Mouse (Mus musculus): ENCODE measurements around the gene Hist1h2bk.
"Not testable (repeated sequence)": the region's sequence is repeated elsewhere in the genome, so short reads cannot be mapped to it uniquely, and the experiment has no call there.

The Hist1h2bk gene

DNA sequence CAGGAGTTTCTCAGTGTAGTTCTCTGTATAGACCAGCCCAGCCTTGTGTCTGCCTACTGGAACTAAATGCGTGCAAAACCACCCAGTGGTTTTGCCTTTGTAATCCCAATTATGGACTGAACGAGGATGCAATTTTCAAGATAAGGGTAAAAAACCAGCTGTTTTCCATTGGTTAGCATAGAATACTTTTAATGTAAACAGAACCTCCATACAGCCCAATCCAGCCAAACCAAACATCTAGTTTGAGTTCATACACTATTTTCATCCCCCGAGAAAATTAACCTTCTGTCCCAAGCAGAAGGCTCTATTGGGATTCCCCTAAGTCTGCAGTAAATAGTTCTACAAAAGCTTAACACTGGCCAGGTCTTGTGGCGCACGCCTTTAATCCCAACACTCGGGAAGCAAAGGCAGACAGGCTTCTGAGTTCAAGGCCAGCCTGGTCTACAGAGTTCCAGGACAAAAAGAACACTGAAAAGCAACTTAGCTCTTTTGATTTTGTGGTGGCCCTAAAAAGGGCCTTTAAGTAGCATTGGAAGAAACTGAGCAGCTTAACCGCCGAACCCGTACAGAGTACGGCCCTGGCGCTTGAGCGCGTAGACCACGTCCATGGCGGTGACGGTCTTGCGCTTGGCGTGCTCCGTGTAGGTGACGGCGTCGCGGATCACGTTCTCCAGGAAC, 4.9 kb downstream of the Hist1h2bk start:
- DNase-seq (ENCODE audit: low spot score) = no peak

DNA sequence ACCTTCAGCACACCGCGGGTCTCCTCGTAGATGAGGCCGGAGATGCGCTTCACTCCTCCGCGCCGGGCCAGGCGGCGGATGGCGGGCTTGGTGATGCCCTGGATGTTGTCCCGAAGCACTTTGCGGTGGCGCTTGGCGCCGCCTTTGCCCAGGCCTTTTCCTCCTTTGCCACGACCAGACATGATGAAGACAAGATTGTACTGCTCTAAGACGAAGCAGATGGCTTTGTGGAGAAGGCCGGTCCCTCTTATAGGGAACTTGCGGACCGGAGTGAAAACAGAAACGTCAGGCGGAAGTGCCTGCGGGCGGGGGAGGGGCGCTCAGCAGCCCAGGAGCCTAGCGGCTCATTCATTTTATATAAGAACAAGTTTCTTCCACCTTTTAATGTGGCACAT, 5.5 kb downstream of the Hist1h2bk start, which contains the start of gene Hist1h4i:
Gene Hist1h4i, minus strand, starts transcription at position 221 of the 395 bp plus-strand sequence.
- DNase-seq (ENCODE audit: low spot score) = peak; percentile 97

DNA sequence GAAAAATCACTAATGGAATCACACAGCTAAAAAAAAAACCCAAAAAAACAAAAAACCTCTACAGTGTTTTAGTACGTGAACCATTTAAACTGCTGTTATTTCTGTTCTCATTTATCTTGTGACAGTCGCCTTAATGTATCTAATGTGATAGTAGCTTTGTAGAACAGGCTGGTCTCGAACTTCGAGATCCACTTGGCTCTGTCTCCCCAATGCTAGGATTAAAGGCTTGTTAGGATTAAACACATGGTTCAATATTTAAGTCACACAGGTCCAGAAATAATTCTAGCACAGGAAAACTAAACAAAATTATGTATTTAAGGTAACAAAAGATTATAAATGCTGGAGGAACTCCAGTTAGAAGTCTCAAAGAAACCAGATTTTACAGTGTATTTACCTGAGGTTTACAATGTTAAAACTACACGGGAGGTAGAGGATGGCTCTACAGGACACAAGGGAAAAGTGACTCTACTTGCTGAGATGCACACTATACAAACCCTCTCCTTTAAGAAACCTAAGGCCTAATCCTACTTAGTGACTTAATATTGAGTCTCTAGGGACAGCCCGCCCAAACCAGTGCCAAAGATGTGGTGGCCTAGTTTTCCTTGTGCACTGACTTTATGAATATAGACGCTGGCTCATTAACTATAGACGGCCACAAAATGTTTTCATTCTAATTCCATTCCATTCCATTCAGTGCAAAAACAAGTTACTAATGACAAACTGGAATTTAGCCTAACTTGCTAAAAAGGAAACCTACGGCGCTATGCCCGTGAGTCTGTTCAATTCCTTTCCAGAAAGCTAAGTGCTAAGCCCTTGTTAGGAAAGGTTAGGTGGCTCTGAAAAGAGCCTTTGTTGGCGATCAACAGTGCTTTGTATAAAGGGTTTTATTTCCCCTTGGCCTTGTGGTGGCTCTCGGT, 6.2 kb downstream of the Hist1h2bk start:
- no peak for DNase-seq (ENCODE audit: low spot score)

DNA sequence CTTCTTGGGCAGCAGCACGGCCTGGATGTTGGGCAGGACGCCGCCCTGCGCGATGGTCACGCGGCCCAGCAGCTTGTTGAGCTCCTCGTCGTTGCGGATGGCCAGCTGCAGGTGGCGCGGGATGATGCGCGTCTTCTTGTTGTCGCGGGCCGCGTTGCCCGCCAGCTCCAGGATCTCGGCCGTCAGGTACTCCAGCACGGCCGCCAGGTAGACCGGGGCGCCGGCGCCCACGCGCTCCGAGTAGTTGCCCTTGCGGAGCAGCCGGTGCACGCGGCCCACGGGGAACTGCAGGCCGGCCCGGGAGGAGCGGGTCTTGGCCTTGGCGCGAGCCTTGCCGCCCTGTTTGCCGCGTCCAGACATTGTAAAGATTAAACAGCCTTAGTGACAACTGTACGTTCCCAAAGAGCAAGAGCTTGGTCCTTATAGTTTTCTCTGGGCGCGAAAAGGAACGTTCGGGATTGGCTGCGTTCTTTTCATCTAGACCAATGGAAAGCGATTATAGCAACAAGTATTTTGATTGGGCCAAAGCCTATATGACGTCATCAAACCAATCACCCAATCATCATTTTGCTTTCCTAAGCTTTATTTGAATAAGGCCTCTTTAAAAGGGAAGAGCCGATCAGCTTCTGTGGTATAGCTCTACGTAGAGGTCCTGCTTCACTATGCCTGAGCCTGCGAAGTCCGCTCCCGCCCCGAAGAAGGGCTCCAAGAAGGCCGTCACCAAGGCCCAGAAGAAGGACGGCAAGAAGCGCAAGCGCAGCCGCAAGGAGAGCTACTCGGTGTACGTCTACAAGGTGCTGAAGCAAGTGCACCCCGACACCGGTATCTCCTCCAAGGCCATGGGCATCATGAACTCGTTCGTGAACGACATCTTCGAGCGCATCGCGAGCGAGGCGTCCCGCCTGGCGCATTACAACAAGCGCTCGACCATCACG, 7.2 kb downstream of the Hist1h2bk start, which contains the start of the genes Hist1h2ag and Hist1h2bj:
Gene Hist1h2ag, minus strand, starts transcription at position 377 of the 935 bp plus-strand sequence.
Gene Hist1h2bj, plus strand, starts transcription at position 647 of the 935 bp plus-strand sequence.
- peak; percentile 84 for DNase-seq (ENCODE audit: low spot score)

DNA sequence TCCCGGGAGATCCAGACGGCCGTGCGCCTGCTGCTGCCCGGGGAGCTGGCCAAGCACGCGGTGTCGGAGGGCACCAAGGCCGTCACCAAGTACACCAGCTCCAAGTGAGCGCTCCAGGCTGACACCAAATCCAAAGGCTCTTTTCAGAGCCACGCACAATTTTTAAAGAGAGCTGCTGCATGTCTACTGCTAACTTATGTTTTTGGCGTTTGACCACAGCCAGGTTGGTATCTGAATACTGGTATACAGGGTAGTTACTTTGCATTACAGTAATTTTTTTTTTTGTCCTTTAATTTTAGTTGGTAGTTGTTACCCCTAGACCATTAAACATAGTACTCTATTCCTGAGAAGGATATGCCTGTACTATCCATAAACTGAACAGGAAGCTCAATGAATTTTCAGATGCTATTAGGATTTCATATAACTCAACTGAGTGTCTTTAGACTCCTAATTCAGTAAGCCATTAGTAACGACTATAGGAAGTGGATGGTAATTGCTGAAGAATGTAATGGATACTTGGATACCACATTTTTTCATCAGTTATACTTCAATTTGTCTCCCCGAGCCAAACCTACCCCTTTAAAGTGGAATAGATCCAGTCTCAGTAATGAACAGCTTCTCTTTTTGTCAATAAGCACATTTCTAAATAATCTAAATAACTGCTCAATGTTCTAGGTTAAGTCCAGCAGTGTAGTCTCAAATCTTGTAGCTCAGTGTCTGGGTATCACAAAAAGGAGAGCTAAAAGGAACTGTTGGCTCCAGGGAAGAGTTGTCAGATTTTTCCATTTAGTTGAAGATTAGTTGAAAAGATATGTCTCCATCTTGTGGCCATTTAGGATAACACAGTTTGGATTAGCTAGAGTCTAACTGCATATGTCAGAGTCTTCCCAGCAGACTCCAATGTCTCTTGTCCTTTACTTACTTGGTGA, 8.1 kb downstream of the Hist1h2bk start:
- no peak for DNase-seq (ENCODE audit: low spot score)

DNA sequence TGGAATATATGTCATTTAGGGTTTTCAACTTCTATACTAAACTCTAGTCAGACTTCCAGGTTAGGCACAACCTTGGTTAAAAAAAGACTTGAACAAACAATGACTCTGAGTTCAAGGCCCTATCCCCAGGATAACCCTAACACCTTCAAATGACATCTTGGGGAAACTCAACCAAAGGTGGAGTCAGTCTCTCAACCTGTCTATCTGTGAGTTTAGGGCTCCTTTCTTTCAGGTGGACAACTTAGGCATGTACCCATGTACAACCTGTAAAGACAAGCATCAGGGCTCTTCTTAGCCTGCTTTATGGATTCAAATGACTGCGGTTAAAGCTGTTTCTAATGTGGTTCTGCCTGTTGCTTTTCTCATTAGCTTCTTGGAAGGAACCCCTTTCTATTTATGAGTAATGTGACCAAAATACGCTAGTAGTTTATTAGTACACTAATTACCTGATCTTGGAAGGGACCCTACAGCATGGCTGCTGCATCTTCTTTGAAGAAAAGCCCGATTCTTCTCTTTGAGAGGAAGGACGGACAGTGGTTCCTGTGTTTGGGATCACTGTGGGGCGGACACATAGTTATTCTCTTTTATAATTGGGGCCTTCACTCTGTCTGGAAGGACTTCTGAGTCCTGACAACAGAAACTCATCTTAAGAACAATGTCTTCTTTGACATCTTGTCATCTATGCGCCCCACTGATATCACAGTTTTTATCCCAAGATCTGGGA, 8.9 kb downstream of the Hist1h2bk start:
- no peak for DNase-seq (ENCODE audit: low spot score)

DNA sequence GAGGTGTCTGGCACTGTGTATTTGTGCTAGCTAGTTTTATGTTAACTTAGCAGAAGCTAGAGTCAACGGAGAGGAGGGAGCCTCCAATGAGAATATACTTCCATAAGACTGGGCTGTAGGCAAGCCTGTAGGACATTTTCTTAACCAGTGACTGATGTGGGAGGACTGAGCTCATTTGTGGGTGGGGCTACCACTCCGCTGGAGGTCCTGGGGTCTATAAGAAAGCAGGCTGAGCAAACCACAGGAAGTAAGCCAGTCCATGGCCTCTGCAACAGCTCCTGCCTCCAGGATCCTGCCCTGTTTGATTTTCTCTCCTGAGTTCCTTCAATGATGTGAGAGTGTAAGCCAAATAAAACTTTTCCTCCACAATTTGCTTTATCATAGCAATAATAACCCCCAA, 9.6 kb downstream of the Hist1h2bk start:
- DNase-seq (ENCODE audit: low spot score) = no peak

DNA sequence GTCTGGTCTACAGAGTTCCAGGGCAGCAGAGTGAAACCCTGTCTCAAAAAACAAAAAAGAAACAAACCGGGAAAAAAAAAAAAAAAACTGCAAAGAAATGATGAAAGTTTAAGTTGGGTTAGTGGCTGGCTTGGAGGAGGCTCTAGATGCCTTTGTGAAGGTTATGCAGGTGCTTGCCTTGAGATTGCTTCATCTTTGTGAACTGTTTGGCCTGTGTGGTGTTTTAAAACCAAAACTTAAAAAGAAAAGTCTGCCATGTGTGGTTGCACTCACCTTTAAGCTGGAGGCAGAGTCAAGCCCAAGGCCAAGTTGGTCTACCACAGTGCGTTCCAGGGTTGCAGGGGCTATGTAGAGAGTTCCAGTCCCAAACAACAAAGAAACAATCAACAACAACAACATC, 13.4 kb downstream of the Hist1h2bk start:
- DNase-seq (ENCODE audit: low spot score) = no peak

DNA sequence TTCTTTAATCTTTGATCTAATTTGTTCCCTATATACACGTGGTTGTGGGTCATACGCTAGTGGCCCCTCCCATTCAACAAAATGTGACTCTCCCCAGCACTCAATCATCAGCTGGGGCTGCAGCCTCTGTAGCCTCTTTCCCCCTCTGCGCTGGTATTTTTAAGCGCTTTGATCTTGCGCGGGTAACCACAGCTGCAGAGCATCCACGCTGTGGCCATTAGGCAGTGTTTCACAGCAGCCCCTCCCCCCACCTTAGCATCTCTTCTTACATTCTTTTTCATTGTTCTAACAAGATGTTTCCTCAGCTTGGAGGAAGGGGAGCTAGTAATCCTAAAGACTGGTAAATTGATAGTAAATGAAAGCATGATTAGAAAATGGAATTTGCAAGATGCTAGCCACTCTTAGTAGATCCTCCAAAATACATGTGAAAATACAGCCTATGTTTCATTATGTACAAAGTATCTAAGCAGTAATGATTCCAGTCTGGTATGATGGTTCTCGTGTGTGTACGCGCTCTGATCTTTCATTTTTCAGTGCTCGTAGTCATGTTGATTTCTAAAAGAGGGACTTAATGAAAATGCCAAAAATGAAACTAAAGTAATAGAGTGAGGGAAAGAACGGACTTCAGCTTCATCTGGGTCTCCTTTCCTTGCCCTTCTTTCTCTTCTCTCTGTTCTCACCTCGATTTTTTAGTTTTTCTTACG, 14.2 kb downstream of the Hist1h2bk start:
- DNase-seq (ENCODE audit: low spot score) = no peak

DNA sequence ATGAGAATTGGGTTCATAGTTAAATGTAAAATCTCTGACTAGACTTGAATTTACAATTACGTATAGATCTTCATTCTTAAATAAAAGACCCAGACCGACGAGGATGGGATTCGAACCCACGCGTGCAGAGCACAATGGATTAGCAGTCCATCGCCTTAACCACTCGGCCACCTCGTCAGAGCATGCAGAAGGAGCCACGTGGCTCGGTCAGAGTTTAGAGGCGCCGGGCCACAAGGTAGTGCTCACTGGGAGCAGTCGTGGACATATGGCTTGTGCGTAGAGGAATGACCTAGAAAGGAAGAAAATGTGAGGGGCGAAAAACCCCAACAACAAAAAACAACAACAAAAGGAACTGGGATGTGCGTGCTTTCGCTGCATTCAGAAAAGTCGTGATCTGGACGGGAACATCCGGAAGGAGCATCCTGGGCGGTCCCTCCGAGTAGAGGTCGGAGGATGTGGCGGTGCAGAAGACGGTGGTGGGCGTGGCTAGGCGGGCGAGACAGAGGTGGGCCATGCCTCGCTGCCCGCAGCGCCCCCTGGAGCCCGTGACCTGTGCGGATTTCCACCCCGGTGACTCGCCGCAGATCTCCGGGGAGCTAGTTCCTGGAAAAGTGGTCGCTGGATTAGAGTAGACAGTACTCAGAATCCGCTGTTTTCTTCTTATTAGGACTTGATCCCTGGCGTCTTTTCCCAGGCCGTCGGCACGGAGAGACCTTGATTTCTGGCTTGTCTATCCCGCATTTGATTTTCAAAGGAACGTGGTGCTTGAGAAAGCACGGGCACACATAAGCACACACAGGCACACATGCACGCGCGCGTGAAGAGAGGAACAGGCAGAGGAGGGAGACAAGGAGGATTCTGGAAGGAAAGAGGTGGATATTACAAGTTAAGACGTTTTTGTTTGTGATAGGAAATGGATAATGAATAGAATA, 15.2 kb downstream of the Hist1h2bk start:
- peak; percentile 92 for DNase-seq (ENCODE audit: low spot score)

DNA sequence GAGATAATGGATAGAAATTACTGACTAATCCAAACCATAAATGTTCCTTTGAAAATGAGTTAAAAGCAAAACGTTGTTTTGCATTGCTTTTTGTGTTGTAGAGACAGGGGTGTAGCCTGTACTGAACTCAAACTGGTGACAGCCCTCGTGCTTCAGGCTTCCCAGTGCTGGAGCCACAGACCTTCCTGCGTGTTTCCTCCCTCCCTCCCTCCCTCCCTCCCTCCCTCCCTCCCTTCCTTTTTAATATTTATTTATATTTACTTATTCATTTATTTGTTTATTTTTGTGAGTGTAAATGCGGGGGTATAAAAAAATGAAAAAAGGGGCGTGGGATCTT, 15.8 kb downstream of the Hist1h2bk start:
- DNase-seq (ENCODE audit: low spot score) = no peak

DNA sequence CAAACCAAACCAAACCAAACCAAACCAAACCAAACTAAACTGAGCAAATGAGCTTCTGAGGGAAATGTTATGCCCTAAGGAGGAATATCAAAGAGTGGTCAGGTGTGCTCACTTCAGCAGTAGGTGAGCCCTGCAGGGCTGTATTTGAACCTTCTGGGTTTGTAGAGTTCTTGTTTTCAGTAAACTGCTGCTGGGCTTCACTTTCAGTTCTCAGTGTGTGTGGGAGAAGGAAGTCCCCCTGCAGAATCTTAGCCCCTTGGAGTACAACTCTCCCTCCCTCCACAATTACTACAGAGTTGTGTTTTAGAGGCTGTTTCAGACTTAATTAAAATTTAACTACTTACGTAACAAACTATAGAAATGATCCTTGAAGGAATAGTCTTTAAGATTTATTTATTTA, 18.1 kb downstream of the Hist1h2bk start:
- DNase-seq (ENCODE audit: low spot score) = no peak

DNA sequence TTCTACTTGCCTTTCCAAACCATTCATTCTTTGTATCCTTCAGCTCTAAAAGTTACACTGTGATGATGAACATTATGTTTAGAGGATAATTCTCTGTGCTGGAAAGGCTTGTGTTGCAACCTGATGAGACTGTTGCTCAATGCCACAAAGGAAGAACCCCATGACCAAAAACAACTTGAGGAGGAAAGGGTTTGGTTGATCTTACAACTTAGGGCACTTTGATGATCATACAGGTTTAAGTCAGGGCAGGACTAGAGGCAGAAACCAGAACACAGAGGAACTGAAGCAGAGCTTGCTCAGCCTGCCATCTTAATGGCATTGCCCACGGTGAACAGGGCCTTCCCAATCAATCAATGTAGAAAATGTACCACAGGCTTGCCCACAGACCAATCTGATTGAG, 25.8 kb downstream of the Hist1h2bk start:
- no peak for DNase-seq (ENCODE audit: low spot score)

DNA sequence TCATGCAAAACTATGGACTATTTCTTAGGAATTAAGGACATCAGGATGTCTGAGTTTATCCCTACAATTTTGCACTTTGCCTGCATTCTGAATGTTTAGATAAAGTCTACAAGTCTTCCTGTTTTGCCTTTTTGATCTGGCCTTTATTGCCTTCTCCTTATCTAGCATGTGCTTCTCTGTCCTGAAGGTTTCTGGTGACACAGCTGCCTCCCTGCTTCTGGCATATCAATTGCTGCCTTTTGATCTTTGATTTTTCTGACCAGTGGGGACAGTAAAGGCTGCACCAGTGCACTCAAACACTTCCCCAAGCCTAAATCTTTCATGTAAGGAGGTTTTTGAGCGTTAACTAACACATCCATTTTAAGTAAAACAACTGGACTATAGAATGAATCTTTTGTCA, 27.8 kb downstream of the Hist1h2bk start:
- DNase-seq (ENCODE audit: low spot score) = no peak

DNA sequence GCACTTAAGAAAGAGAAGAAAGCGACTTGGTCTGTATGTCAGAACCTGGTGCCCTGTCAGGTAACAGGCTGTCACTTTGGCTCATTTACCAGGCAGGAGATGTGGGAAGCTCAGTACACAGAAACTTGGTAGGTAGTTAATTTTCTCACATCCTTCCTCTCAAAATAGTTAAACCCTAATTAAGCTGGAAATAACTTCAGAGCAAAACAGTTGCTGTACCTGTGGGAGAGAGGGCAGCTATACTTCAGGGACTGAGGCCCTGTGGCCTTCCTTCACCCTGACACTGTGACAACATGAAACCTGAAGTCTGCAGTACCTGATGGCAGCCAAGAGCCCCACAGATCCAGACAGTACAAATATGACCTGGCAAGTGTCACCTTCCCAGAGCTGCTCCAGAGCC, 48.5 kb downstream of the Hist1h2bk start, which contains the start of gene Vmn1r188:
Gene Vmn1r188, plus strand, starts transcription at position 301 of the 400 bp plus-strand sequence.
- not testable (repeated sequence) for DNase-seq (ENCODE audit: low spot score)
